Mouse (Mus musculus): ENCODE results near the gene Tmem80.

GRCm38 (mm10) chr7:141324686-141325085, 2.9 kb upstream of the Tmem80 start:
- TF ChIP-seq CTCF (conservative IDR thresholded peaks at IDR 0.05; ENCODE audit: low read length) (no peak), NANOG (IDR thresholded peaks at IDR 0.05; ENCODE audit: borderline replicate concordance, low read length) (no peak), POU5F1 (IDR thresholded peaks at IDR 0.05; ENCODE audit: borderline replicate concordance, low read length) (no peak)

Data from E14TG2a.4 (cell line).